Mouse (Mus musculus) heart, postnatal 10 days (tissue): ENCODE measurements around the gene Olfr960. TPM values are rescaled to one million over a fixed set of nuclear protein-coding genes. Genes with fewer than 3 reads are reported as not detected.

Source experiments
- total RNA-seq, 2 experiments: library from RNA; stranded (reverse); gene quantifications; 2 replicates each; pipeline ENCODE4 v1.2.3; 2021

Olfr960 gene
- total RNA-seq, 2 experiments from 2014 or later, result not detected

Other genes starting within 250 kb of the Olfr960 start
- not detected for gene Olfr951, start 234.0 kb upstream of the Olfr960 start, total RNA-seq
- not detected for gene Olfr952, start 194.2 kb upstream of the Olfr960 start, total RNA-seq
- not detected for gene Olfr954, start 164.7 kb upstream of the Olfr960 start, total RNA-seq
- not detected for gene Olfr955, start 149.4 kb upstream of the Olfr960 start, total RNA-seq
- gene Olfr44, start 127.4 kb upstream of the Olfr960 start, total RNA-seq, result not detected
- not detected for gene Olfr957, start 105.6 kb upstream of the Olfr960 start, total RNA-seq
- not detected for gene Olfr958, start 67.3 kb upstream of the Olfr960 start, total RNA-seq
- not detected for gene Olfr959, start 45.8 kb upstream of the Olfr960 start, total RNA-seq
- gene AW551984, start 17.0 kb upstream of the Olfr960 start, total RNA-seq, result 1 to 10 TPM; 2.3 to 3.8 TPM
- not detected for gene Olfr148, start 10.7 kb upstream of the Olfr960 start, total RNA-seq
- not detected for gene Olfr961, start 23.7 kb downstream of the Olfr960 start, total RNA-seq
- gene Olfr963, start 45.8 kb downstream of the Olfr960 start, total RNA-seq, result not detected
- not detected for gene Olfr149, start 85.7 kb downstream of the Olfr960 start, total RNA-seq
- not detected for gene Olfr965, start 90.0 kb downstream of the Olfr960 start, total RNA-seq
- gene Olfr150, start 109.6 kb downstream of the Olfr960 start, total RNA-seq, result not detected
- gene Olfr967, start 124.9 kb downstream of the Olfr960 start, total RNA-seq, result not detected
- not detected for gene Olfr968, start 161.9 kb downstream of the Olfr960 start, total RNA-seq
- not detected for gene Olfr969, start 169.6 kb downstream of the Olfr960 start, total RNA-seq
- not detected for gene Olfr970, start 187.5 kb downstream of the Olfr960 start, total RNA-seq
- not detected for gene Olfr971, start 215.5 kb downstream of the Olfr960 start, total RNA-seq
- not detected for gene Olfr972, start 245.0 kb downstream of the Olfr960 start, total RNA-seq